Mouse (Mus musculus) adrenal gland, adult (tissue): ENCODE data around the gene Kcns1.

ENCODE experiments used
- DNase-seq, 2 experiments: peaks; one replicate each; pipeline ENCODE4 v3.0.0; 2022 to 2023; ENCODE audit warnings: low spot score in 1 of 2; ENCODE audit not compliant: inconsistent age in 2 of 2

Gene Kcns1

GRCm38 (mm10) chr2:164128576-164129411 is 42.1 kb downstream of the Kcns1 start:
- no peak for DNase-seq

GRCm38 (mm10) chr2:164127297-164127696 is 43.6 kb downstream of the Kcns1 start:
- DNase-seq = no peak

DNA sequence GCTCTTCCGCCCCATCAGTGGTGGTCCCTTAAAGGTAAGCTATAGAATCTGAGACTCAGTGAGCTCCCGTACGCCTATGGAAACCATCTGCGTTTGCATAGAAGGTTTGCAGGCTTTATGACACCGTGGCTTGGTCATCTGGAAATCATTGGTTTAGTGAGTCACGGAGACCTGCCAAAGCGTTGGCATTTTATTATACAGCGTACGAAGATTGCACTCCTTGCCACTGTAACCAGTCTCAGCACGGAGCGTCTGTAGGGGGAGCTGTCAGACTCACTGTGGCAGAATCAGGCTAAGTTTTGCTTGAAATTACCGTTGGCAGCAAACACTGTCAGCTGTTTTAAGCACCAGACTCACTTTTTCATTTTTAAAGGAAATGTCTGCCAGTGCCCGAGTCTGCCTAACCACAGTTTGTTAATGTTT is 44.4 kb downstream of the Kcns1 start:
- peak in 1 of 2 experiments; percentile 53 for DNase-seq

DNA sequence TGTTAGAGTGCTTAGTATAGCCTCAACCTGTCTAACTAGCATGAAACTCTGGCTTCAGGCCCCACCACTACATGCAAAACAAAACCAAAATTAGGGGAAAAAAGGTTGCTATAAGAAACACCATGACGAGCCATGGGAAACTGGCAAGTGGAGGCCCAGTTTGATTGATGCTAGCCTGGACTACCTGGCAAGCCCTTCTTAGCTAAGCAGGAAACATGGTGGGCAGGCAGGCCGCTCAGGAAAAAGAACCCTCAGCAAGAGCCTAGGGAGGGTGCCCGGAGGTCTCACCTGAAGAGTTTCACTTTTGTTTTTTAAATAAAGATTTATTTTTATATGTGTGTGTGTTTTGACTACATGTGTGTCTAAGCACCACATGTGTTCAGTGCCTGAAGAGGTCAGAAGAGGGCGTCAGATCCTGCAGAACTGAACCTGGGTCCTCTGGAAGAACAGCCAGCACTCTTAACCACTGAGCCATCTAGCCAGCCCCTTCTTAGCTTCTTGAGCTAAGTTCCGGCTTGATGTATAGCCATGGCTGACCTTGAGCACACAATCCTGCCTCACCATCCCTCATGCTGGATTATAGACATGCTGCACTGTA is 47.6 kb downstream of the Kcns1 start:
- no peak for DNase-seq

GRCm38 (mm10) chr2:164119503-164119902 is 51.4 kb downstream of the Kcns1 start:
- no peak for DNase-seq

- no peak for DNase-seq
Observed at GRCm38 (mm10) chr2:164115531-164115930, 55.4 kb downstream of the Kcns1 start.

DNA sequence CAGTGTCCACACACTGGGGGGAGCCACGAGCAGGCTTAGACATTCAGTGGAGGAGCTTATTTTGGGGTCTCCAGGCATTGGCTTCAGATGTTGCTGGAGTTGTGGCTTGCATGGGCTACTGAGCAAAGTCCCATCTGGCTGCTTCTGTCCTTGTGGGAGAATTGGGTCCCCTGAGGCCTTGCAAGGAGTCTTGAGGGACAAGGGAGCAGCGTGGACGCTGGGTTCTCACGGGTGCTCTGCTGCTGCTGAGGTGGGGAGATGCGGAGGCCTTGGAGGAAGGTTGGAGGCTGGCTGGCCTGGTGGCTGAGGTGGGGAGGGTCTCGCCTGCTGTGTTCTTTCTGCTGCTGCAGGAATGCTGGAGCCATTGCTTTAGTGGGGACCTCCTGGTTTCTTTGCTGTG is 56.9 kb downstream of the Kcns1 start:
- DNase-seq = no peak
